Mouse (Mus musculus) olfactory bulb, adult 2 months (tissue): ENCODE results near the gene Magi2.

Source experiments
- CTCF ChIP-seq: fragments of 200-500 bp; IDR thresholded peaks from 2 replicates; pipeline ENCODE4 v1.5.1; 2012; ENCODE audit warnings: low read depth, mild to moderate bottlenecking, low read length, moderate library complexity; ENCODE audit not compliant: insufficient read depth
- POLR2A ChIP-seq: fragments of 200-500 bp; IDR thresholded peaks from 2 replicates; pipeline ENCODE4 v1.6.1; 2012; ENCODE audit warnings: mild to moderate bottlenecking, low read depth, low read length, moderate library complexity; ENCODE audit not compliant: insufficient read depth

DNA sequence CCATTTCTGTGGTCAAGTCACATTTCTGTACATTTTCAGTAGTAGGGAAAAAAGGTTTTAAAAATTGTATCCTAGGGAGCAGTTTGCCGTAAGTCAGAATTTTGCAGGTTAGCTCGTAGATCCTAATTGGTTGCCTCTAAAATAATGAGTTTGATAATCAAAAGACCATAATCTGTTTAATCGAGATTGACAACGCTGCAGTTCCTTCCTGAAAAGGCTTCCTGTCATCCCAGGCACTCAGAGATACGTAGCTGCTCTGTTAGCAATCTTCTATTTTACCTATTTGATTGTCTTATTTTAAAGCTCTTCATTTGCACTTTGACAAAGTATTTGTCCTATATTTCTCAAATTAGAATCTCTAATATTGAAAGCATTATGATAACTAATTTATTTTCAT is 1476.5 kb downstream of the Magi2 start:
- TF ChIP-seq CTCF (no peak), POLR2A (no peak)
